Mouse (Mus musculus) lung, embryonic 14.5 days (tissue): ENCODE data around the gene Isoc2b. TPM values are rescaled to one million over a fixed set of nuclear protein-coding genes. Genes with fewer than 3 reads are reported as not detected.
"Not testable (repeated sequence)": the region's sequence is repeated elsewhere in the genome, so short reads cannot be mapped to it uniquely, and the experiment has no call there.

Source experiments
- ATAC-seq: fragments of 200-750 bp; cut with Nextera tagmentation; 2 replicates; pipeline ENCODE4 v1.8.0; 2017; ENCODE audit warnings: mild to moderate bottlenecking, moderate TSS enrichment, moderate library complexity; ENCODE audit not compliant: insufficient read depth
- DNase-seq: peaks from one replicate; pipeline ENCODE4 v3.0.0-alpha.2; 2015
- H3K27ac ChIP-seq: fragments of 300-500 bp; sonication (generic); 2 replicates; pipeline ENCODE4 v1.5.1; 2014; ENCODE audit warnings: low read depth, mild to moderate bottlenecking, moderate library complexity
- H3K27me3 ChIP-seq: fragments of 300-500 bp; sonication (generic); 2 replicates; pipeline ENCODE4 v1.6.1; 2014; ENCODE audit warnings: low read length, control low read depth; ENCODE audit not compliant: insufficient read depth
- H3K36me3 ChIP-seq: fragments of 300-500 bp; sonication (generic); 2 replicates; pipeline ENCODE4 v1.6.1; 2014; ENCODE audit warnings: control low read depth; ENCODE audit not compliant: insufficient read depth
- H3K4me1 ChIP-seq: fragments of 300-500 bp; sonication (generic); 2 replicates; pipeline ENCODE4 v1.6.1; 2014; ENCODE audit warnings: antibody characterized with exemption, control low read depth; ENCODE audit not compliant: insufficient read depth
- H3K4me2 ChIP-seq: fragments of 300-500 bp; sonication (generic); 2 replicates; pipeline ENCODE4 v1.6.1; 2014; ENCODE audit warnings: mild to moderate bottlenecking
- H3K4me3 ChIP-seq: fragments of 300-500 bp; sonication (generic); 2 replicates; pipeline ENCODE4 v1.5.1; 2014; ENCODE audit warnings: low read depth, low read length
- H3K9ac ChIP-seq: fragments of 300-500 bp; sonication (generic); 2 replicates; pipeline ENCODE4 v1.6.1; 2014
- H3K9me3 ChIP-seq: fragments of 300-500 bp; sonication (generic); 2 replicates; pipeline ENCODE4 v1.6.1; 2016; ENCODE audit warnings: low read depth, low read length, control low read depth
- CTCF ChIP-seq: IDR thresholded peaks from 2 replicates; pipeline ENCODE4 v1.5.1; 2016; ENCODE audit warnings: antibody characterized with exemption, low read depth
- WGBS: fragments of 180-500 bp; shearing (Covaris S2); extraction: QIAGEN DNeasy Blood & Tissue Kit; methylation state at CpG from one replicate; pipeline ENCODE4 v1.1.7; 2014; 5-methylcytosine and 5-hydroxymethylcytosine counted together
- polyA plus RNA-seq: library from polyadenylated mRNA; unstranded; fragments of >200 nt; fragmentation: Nextera tagmentation; extraction: Ambion mirVana; gene quantifications from 2 replicates; pipeline ENCODE4 v1.2.1, GENCODE M21; 2014

The Isoc2b gene
- polyA plus RNA-seq, 1 experiment from 2014 or later = 5.8 TPM

DNA sequence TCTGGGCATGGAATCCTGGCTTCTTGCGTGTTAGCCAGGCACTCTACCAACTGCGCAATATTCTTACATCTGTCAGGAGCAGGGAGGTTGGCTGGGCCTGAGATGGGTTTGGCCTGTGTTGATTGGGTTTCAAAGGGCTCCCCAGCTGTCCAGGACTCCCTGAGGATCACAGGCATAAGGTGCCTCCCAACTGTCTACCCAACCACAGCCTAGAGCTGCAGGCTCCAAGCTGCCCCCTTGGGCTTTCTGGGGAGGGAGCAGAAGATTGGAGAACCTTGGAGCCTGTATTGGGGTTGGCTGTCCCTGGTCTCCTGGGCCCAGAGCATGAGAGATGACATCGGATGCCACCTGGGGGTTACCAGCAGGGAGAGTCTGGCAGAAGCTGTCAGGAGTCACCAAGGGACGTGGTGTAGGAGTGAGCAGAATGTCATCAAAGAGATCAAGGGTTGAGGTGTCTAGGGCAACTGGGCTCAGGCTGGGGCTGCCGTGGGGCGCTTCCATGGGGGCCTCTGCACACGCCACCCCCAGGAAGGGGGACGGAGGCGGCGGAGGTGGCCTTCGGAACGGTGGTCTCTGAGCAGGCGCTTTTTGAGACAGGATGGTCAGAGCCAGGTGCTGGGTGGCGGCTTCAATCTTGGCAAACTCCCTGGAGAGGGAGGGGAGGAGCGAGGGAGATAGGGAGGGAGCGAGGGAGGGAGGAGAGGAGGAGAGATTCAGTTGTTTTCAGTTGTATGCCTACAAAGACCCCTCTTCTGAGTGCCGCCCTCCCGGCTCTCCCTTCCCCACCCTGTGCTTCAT, 29.0 kb upstream of the Isoc2b start:
- no peak for TF ChIP-seq CTCF

DNA sequence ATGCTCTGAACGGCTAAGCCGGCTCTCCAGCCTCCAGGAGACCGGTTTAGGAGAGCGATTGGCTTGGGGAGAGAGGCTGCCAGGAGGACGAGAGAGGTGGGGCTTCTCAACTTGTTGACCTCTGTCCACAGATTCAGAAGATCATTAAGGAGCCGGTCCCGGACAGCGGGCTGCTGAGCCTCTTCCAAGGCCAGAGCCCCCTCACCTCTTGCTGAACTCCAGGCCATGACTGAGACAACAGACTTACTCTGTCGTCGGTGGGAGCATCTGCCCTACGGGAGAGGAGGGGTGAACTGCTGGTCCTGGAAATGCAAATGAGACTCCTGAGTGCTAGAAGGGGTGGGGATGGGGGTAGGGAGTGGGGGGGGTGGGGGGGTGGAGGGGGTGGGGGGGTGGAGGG, 25.1 kb upstream of the Isoc2b start:
- Histone ChIP-seq H3K4me1 (no peaks in the 10 kb centered on the region), H3K4me3 (no peak overlapping the region), H3K4me2 (no peak overlapping the region), H3K9me3 (no peaks in the 10 kb centered on the region), H3K27ac (no peak overlapping the region), H3K9ac (no peak overlapping the region), H3K27me3 (peaks cover 8% of the 10 kb centered on the region; the same call in 1 of the 2 replicates), H3K36me3 (no peaks in the 10 kb centered on the region)
- 47% methylated on average over 11 of the region's 11 CpGs for WGBS
- DNase-seq (no peak), ATAC-seq (no peak)
- no peak for TF ChIP-seq CTCF

More for the DNA sequence above, 29.0 kb upstream of the Isoc2b start:
- peak overlapping the region; percentile 21; the same call in 1 of the 2 replicates for H3K4me3 ChIP-seq
- ATAC-seq = peak; percentile 20; the same call in 1 of the 2 replicates
- H3K27ac ChIP-seq = no peak overlapping the region
- no peaks in the 10 kb centered on the region for H3K36me3 ChIP-seq
- H3K9me3 ChIP-seq = peaks cover 3% of the 10 kb centered on the region; the same call in 1 of the 2 replicates
- peak overlapping the region; percentile 52 for H3K4me2 ChIP-seq
- no peak for DNase-seq
- peak overlapping the region; percentile 26; the same call in 1 of the 2 replicates for H3K9ac ChIP-seq
- whole genome bisulfite sequencing = 14% methylated on average over 18 of the region's 18 CpGs
- H3K27me3 ChIP-seq = peaks cover 8% of the 10 kb centered on the region; the same call in 1 of the 2 replicates
- H3K4me1 ChIP-seq = no peaks in the 10 kb centered on the region

DNA sequence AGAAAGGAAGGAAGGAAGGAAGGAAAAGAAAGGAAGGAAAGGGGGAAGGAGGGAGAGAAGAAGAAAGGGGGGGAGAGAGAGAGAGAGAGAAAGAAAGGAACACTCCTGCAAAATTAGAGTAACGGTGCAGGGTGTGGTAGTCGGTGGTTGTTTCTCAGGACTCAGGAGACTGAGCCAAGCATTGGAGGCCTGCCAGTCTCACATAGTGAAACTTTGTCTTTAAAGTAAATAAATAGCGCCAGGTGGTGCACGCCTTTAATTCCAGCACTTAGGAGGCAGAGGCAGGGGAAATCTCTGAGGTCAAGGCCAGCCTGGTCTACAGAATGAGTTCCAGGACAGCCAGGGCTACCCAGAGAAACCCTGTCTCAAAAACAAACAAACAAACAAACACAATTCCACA, 16.6 kb upstream of the Isoc2b start:
- Histone ChIP-seq H3K27ac (no peak overlapping the region), H3K4me3 (no peak overlapping the region), H3K4me2 (no peak overlapping the region), H3K36me3 (no peaks in the 10 kb centered on the region), H3K9me3 (no peaks in the 10 kb centered on the region), H3K9ac (no peak overlapping the region), H3K4me1 (no peaks in the 10 kb centered on the region), H3K27me3 (no peaks in the 10 kb centered on the region)
- no peak for DNase-seq
- no peak for TF ChIP-seq CTCF
- 45% methylated on average over 4 of the region's 4 CpGs for WGBS
- no peak for ATAC-seq

DNA sequence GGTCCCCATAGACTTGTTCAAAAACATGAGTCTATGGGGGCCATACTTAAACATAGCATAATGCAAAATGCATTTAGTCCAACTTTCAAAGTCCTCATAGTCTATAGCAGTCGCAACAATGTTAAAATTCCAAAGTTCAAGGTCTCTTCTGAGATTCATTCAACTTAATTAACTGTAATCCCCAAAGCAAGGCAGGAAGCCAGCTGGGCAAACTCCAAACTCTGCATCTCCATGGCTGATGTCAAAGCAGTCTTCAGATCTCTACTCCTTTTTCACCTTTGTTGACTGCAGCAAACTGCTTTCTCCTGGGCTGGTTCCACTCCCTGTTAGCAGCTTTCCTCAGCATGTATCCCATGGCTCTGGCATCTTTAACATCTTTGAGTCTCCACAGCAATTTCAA, 9.0 kb upstream of the Isoc2b start:
- 73% methylated on average over 1 of the region's 1 CpGs for WGBS
- not testable (repeated sequence) for H3K4me3 ChIP-seq, H3K9me3 ChIP-seq, H3K9ac ChIP-seq, H3K27me3 ChIP-seq, H3K4me1 ChIP-seq, ATAC-seq, H3K27ac ChIP-seq, H3K4me2 ChIP-seq, DNase-seq, H3K36me3 ChIP-seq

DNA sequence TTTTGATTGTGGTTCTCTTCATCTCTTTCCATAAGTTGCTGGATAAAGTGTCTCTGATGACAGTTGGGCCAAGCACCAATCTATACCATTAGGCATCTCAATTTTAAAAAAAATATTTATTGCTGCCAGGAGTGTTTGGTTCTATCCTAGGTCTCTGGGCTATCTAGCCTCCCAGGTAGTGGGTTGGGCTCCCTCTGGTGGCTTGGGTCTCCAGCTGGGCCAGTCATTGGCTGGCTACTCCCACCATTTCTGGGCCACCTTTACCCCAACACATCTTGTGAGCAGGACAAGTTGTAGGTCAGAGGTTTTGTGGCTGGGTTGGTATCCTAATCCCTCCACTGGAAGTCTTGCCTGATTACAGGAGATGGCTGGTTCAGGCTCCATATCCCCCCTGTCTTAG, 8.1 kb upstream of the Isoc2b start:
- Histone ChIP-seq H3K9me3 (no peaks in the 10 kb centered on the region), H3K9ac (no peak overlapping the region), H3K36me3 (no peaks in the 10 kb centered on the region), H3K27me3 (no peaks in the 10 kb centered on the region), H3K4me3 (no peak overlapping the region), H3K4me1 (no peaks in the 10 kb centered on the region), H3K4me2 (peak overlapping the region; percentile 88), H3K27ac (no peak overlapping the region)
- DNase-seq (no peak), ATAC-seq (no peak)
- peak; percentile 43 for TF ChIP-seq CTCF

DNA sequence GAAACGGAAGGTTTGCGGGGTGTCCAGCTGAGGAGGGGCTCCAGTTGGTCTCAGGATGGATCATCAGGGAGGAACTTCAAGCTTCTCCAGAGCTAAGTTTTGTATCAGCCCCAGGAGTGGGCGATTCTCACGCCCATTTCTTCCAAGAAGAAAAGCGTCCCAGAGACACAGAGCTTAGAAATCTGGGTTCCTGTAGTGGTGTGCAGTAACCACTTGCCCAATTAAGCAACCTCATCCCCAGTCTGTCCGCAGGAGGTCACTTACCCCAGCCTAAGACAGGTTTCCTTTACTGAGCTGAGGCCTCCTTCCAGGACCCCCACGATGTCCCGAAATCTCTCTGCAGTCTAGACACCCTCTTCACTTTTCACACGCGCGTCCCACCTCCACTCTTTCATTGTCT, 7.2 kb upstream of the Isoc2b start:
- Histone ChIP-seq H3K4me3 (peak overlapping the region; percentile 52), H3K9ac (peak overlapping the region; percentile 60), H3K27ac (no peak overlapping the region), H3K4me1 (no peaks in the 10 kb centered on the region), H3K36me3 (no peaks in the 10 kb centered on the region), H3K27me3 (no peaks in the 10 kb centered on the region), H3K4me2 (peak overlapping the region; percentile 88), H3K9me3 (no peaks in the 10 kb centered on the region)
- DNase-seq = no peak
- 10% methylated on average over 11 of the region's 11 CpGs for WGBS
- peak; percentile 19; the same call in 1 of the 2 replicates for ATAC-seq
- no peak for TF ChIP-seq CTCF

DNA sequence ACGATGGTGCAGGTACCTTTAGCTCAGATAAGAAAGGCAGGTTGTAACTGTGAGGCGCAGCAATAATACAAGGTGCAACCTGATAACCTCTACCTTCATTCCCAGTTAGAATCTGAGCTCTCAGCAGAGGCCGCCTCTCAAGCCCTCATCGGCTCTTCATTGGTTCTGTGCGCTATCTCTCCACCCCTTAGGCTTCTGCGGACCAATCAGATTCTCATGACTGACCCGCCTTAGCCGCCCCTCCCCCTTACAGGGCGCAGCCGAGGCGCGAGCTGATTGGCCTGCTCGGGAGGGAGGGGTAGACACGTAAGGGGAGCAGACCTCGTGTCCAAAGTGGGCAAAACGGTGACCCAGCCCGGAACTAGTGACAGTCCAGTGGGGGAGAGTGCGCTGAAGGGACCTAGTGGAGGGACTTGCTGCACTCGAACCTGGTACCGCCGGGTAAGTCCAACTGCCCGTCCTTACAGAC, 6.7 kb upstream of the Isoc2b start, which contains the start of gene Isoc2a:
TSS of gene Isoc2a (plus strand) at position 401 of the 469 bp plus-strand sequence.
- Histone ChIP-seq H3K9me3 (no peaks in the 10 kb centered on the region), H3K27ac (no peak within 1 kb of the TSS), H3K4me2 (peak within 1 kb of the TSS; percentile 88), H3K36me3 (no peaks in the 10 kb centered on the region), H3K4me3 (peak within 1 kb of the TSS; percentile 52), H3K27me3 (no peaks in the 10 kb centered on the region), H3K9ac (peak within 1 kb of the TSS; percentile 60), H3K4me1 (no peaks in the 10 kb centered on the region)
- WGBS = 0% methylated on average over 22 of the region's 22 CpGs
- ATAC-seq (peak; percentile 100), DNase-seq (peak; percentile 97)
- no peak for TF ChIP-seq CTCF
